Mouse (Mus musculus): ENCODE measurements around the gene Dst. TPM values are rescaled to one million over a fixed set of nuclear protein-coding genes. Genes with fewer than 3 reads are reported as not detected.

The Dst gene
- polyA plus RNA-seq, 1 experiment: 9.5 TPM

GRCm38 (mm10) chr1:34290321-34290720, 382.3 kb downstream of the Dst start:
- Histone ChIP-seq H3K27ac (ENCODE audit: control insufficient read depth, insufficient read depth, low read depth, low read length, poor library complexity) (no peak overlapping the region), H3K4me3 (replicated peaks; ENCODE audit: control insufficient read depth, low read depth, low read length) (no peak overlapping the region), H3K4me1 (ENCODE audit: control insufficient read depth, insufficient read depth, low read length) (no peaks in the 10 kb centered on the region; the same call in 1 of the 2 replicates)
- WGBS: 46% methylated on average over 12 of the region's 12 CpGs
- no peak for TF ChIP-seq POLR2A (IDR thresholded peaks at IDR 0.05; ENCODE audit: borderline replicate concordance, control insufficient read depth, low read depth, low read length)
- no peak for TF ChIP-seq CTCF (IDR thresholded peaks at IDR 0.05; ENCODE audit: control insufficient read depth, insufficient read depth, low read length)

DNA sequence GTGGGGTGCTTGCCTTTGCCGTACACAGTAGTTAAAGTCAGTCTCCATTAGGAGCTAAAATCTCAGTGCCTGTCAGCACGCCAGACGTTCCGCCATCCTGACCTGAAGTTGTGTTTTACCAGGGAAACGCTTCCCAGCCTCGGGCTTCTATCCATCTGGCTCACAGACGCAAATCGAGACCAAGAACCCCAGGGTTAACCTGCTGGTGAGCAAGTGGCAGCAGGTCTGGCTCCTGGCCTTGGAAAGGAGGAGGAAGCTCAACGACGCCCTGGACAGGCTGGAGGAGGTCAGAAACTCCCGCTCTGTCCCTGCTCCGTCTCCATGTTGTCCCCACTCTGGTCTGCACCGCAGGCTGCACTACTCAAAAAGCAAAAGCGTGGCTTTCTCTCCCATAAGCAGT, 385.2 kb downstream of the Dst start:
- TF ChIP-seq POLR2A (IDR thresholded peaks at IDR 0.05; ENCODE audit: borderline replicate concordance, control insufficient read depth, low read depth, low read length) (no peak), CTCF (IDR thresholded peaks at IDR 0.05; ENCODE audit: control insufficient read depth, insufficient read depth, low read length) (no peak)
- H3K27ac ChIP-seq (ENCODE audit: control insufficient read depth, insufficient read depth, low read depth, low read length, poor library complexity): no peak overlapping the region
- H3K4me3 ChIP-seq (replicated peaks; ENCODE audit: control insufficient read depth, low read depth, low read length): no peak overlapping the region
- no peaks in the 10 kb centered on the region; the same call in 1 of the 2 replicates for H3K4me1 ChIP-seq (ENCODE audit: control insufficient read depth, insufficient read depth, low read length)
- 82% methylated on average over 14 of the region's 14 CpGs for WGBS

DNA sequence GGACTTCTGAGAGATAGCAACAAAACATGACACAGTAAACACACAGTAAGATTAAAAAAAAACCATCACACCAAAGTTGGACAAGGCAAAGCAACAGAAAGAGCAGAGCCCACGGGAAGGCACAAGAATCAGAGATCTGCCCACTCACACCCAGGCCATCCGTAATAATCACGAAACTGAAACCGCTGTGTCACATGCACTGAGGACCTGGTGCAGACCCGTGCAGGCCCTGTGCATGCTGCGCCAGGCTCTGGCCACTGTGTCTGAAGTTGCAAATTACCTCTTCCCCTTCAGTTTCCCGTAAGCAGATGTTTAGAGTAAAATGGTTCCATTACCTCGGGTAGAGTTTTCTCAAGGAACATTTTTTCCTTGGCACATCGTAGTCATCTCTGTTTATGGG, 389.6 kb downstream of the Dst start:
- no peaks in the 10 kb centered on the region for H3K4me1 ChIP-seq (ENCODE audit: control insufficient read depth, insufficient read depth, low read length)
- TF ChIP-seq CTCF (IDR thresholded peaks at IDR 0.05; ENCODE audit: control insufficient read depth, insufficient read depth, low read length) (no peak), POLR2A (IDR thresholded peaks at IDR 0.05; ENCODE audit: borderline replicate concordance, control insufficient read depth, low read depth, low read length) (no peak)
- 82% methylated on average over 9 of the region's 9 CpGs for WGBS
- H3K27ac ChIP-seq (ENCODE audit: control insufficient read depth, insufficient read depth, low read depth, low read length, poor library complexity): no peak overlapping the region
- no peak overlapping the region for H3K4me3 ChIP-seq (replicated peaks; ENCODE audit: control insufficient read depth, low read depth, low read length)

GRCm38 (mm10) chr1:34298631-34299184, 390.7 kb downstream of the Dst start:
- no peak overlapping the region for H3K4me3 ChIP-seq (replicated peaks; ENCODE audit: control insufficient read depth, low read depth, low read length)
- TF ChIP-seq CTCF (IDR thresholded peaks at IDR 0.05; ENCODE audit: control insufficient read depth, insufficient read depth, low read length): no peak
- TF ChIP-seq POLR2A (IDR thresholded peaks at IDR 0.05; ENCODE audit: borderline replicate concordance, control insufficient read depth, low read depth, low read length): no peak
- 90% methylated on average over 18 of the region's 18 CpGs for WGBS
- H3K4me1 ChIP-seq (ENCODE audit: control insufficient read depth, insufficient read depth, low read length): no peaks in the 10 kb centered on the region
- H3K27ac ChIP-seq (ENCODE audit: control insufficient read depth, insufficient read depth, low read depth, low read length, poor library complexity): no peak overlapping the region

- Histone ChIP-seq H3K4me1 (ENCODE audit: control insufficient read depth, insufficient read depth, low read length) (no peaks in the 10 kb centered on the region), H3K4me3 (replicated peaks; ENCODE audit: control insufficient read depth, low read depth, low read length) (no peak overlapping the region), H3K27ac (ENCODE audit: control insufficient read depth, insufficient read depth, low read depth, low read length, poor library complexity) (no peak overlapping the region)
- WGBS: 87% methylated on average over 13 of the region's 13 CpGs
- TF ChIP-seq CTCF (IDR thresholded peaks at IDR 0.05; ENCODE audit: control insufficient read depth, insufficient read depth, low read length) (no peak), POLR2A (IDR thresholded peaks at IDR 0.05; ENCODE audit: borderline replicate concordance, control insufficient read depth, low read depth, low read length) (no peak)
Measured at GRCm38 (mm10) chr1:34299507-34299906, 391.5 kb downstream of the Dst start.

DNA sequence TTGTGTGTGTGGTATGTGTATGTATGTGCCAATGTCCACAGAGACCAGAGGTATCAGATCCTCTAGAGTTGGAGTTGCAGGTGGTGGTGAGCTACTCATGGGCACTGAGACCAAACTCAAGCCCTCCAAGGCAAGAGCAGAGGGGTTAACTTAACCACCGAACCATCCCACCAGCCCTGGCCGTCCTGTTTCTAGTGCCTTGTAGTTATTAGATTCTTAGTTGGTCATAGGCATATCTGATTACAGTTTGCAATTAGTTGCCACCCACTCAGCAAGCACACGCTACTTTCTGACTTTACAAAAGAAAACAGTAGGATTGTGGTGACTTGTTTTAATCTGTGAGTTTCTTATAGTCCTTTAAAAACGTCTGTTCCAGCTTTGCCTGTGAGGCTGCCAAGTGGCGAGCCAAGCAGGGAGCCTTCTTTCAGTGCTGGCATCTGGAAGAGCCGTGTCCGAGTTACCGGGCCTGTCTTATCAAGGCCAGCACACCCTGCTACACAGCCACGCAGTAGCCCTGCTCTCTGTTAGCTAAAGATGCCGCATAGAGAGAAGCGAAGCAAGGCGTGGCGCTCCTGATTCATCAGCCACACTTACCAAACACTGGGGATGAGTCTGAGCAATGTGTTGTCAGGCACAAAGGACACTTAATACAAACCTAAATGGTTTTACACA, 392.4 kb downstream of the Dst start:
- Histone ChIP-seq H3K4me3 (replicated peaks; ENCODE audit: control insufficient read depth, low read depth, low read length) (no peak overlapping the region), H3K4me1 (ENCODE audit: control insufficient read depth, insufficient read depth, low read length) (no peaks in the 10 kb centered on the region), H3K27ac (ENCODE audit: control insufficient read depth, insufficient read depth, low read depth, low read length, poor library complexity) (no peak overlapping the region)
- no peak for TF ChIP-seq POLR2A (IDR thresholded peaks at IDR 0.05; ENCODE audit: borderline replicate concordance, control insufficient read depth, low read depth, low read length)
- no peak for TF ChIP-seq CTCF (IDR thresholded peaks at IDR 0.05; ENCODE audit: control insufficient read depth, insufficient read depth, low read length)
- whole genome bisulfite sequencing: 76% methylated on average over 13 of the region's 13 CpGs

DNA sequence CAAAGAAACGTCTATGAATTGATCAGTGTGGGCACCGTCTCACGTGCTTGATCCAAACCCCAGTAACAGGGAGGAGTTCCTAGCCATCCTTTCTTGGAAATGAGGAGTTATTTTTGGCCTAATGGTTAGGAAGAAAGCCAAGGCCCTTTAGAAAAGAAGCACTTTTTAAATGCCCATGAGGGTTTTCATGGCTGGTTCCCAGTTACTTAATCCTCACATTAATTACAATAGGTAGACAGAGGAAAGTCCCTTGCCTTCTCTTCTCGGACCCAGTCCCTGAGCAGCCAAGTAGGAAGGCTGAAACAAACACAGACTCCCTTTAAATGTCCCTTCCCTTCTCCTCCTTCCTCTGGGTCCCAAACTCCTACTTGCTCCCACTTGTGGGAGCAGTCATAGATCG, 396.2 kb downstream of the Dst start:
- no peaks in the 10 kb centered on the region for H3K4me1 ChIP-seq (ENCODE audit: control insufficient read depth, insufficient read depth, low read length)
- 85% methylated on average over 5 of the region's 5 CpGs for WGBS
- no peak for TF ChIP-seq CTCF (IDR thresholded peaks at IDR 0.05; ENCODE audit: control insufficient read depth, insufficient read depth, low read length)
- TF ChIP-seq POLR2A (IDR thresholded peaks at IDR 0.05; ENCODE audit: borderline replicate concordance, control insufficient read depth, low read depth, low read length): no peak
- no peak overlapping the region for H3K27ac ChIP-seq (ENCODE audit: control insufficient read depth, insufficient read depth, low read depth, low read length, poor library complexity)
- H3K4me3 ChIP-seq (replicated peaks; ENCODE audit: control insufficient read depth, low read depth, low read length): no peak overlapping the region

GRCm38 (mm10) chr1:34306741-34307140, 398.7 kb downstream of the Dst start:
- H3K27ac ChIP-seq (ENCODE audit: control insufficient read depth, insufficient read depth, low read depth, low read length, poor library complexity): no peak overlapping the region
- no peaks in the 10 kb centered on the region for H3K4me1 ChIP-seq (ENCODE audit: control insufficient read depth, insufficient read depth, low read length)
- 80% methylated on average over 2 of the region's 2 CpGs for WGBS
- TF ChIP-seq POLR2A (IDR thresholded peaks at IDR 0.05; ENCODE audit: borderline replicate concordance, control insufficient read depth, low read depth, low read length) (no peak), CTCF (IDR thresholded peaks at IDR 0.05; ENCODE audit: control insufficient read depth, insufficient read depth, low read length) (no peak)
- H3K4me3 ChIP-seq (replicated peaks; ENCODE audit: control insufficient read depth, low read depth, low read length): no peak overlapping the region
